Mouse (Mus musculus): Measurements from ENCODE around the gene Nkx6-2. TPM values are rescaled to one million over a fixed set of nuclear protein-coding genes. Genes with fewer than 3 reads are reported as not detected.

The Nkx6-2 gene
- polyA plus RNA-seq, 1 experiment from 2014 or later, result 0.15 TPM

DNA sequence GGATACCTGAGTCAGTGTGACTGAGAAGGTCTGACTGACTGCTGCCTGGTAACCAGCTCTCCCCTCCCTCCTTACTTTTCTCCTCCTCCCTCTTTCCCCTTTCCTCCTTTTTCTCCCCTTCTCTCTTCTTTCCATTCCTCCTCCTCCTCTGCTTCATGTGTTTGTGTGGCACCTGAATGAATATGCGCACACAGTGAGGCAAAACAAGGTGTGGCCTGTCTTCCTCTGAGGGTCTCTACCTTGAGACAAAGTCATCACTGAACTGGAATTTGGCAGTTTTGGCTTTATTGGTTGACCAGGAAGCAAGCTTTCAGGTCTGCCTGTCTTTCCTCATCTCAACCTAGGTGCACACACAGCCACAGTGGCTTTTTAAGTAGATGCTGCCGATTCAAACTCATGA is 45.8 kb downstream of the Nkx6-2 start:
- Histone ChIP-seq H3K4me2 (ENCODE audit: low read depth, low read length) (no peak overlapping the region), H3K27ac (ENCODE audit: low read length) (no peak overlapping the region), H3K36me3 (ENCODE audit: control insufficient read depth, insufficient read depth, low read length) (peaks cover 3% of the 10 kb centered on the region; the same call in 1 of the 2 replicates), H3K4me1 (replicated peaks; ENCODE audit: control insufficient read depth, insufficient read depth, low read length) (no peaks in the 10 kb centered on the region), H3K9ac (ENCODE audit: low read length) (no peak overlapping the region), H3K27me3 (ENCODE audit: control insufficient read depth, insufficient read depth, low read depth, low read length) (no peaks in the 10 kb centered on the region), H3K4me3 (ENCODE audit: low read length) (no peak overlapping the region), H3K9me3 (ENCODE audit: control insufficient read depth, low read length) (no peaks in the 10 kb centered on the region)
- 94% methylated on average over 2 of the region's 2 CpGs for WGBS
- no peak for ATAC-seq (ENCODE audit: low read depth)

DNA sequence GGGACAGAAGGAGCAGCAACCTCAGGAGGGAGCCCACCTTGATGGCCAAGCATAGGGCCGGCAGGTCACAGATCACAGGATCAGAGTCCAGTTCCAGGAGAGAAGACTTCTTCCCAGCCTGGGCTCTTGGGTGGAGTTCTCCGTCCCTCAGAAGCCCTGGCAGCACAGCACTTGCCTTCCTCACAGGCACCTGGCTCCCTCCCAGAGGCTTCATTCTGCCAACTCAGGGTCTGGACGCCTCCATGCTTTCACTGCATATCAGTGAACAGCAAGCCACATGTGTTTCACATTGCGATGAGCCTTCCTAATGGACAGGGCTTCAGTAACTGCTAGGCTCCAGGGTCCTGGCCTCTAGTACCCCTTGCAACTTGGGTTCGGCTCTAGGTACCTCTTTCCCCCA is 46.3 kb downstream of the Nkx6-2 start:
- no peaks in the 10 kb centered on the region for H3K4me1 ChIP-seq (replicated peaks; ENCODE audit: control insufficient read depth, insufficient read depth, low read length)
- no peak overlapping the region for H3K9ac ChIP-seq (ENCODE audit: low read length)
- H3K27me3 ChIP-seq (ENCODE audit: control insufficient read depth, insufficient read depth, low read depth, low read length), result no peaks in the 10 kb centered on the region
- H3K4me2 ChIP-seq (ENCODE audit: low read depth, low read length), result no peak overlapping the region
- H3K36me3 ChIP-seq (ENCODE audit: control insufficient read depth, insufficient read depth, low read length), result peaks cover 2% of the 10 kb centered on the region; the same call in 1 of the 2 replicates
- ATAC-seq (ENCODE audit: low read depth), result no peak
- no peak overlapping the region for H3K4me3 ChIP-seq (ENCODE audit: low read length)
- 73% methylated on average over 5 of the region's 5 CpGs for WGBS
- H3K9me3 ChIP-seq (ENCODE audit: control insufficient read depth, low read length), result no peaks in the 10 kb centered on the region
- H3K27ac ChIP-seq (ENCODE audit: low read length), result no peak overlapping the region

DNA sequence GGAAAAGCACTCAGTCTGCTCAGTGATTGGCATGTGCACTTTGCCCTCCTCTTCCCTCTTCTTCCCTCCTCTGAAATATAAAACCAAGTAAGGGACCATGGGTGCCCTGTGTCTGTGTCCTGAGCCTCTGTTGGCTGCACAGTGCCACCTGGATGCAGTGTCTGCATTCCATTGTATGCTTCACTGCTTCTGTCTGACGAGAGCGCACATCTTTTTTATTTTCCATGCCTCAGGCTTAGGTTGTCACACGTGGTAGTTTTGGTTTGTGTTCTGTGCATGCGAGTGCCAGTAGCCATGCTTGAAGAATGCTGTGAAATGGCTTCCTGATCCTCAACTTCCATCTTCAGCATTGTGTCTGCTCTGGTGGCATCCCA is 51.2 kb downstream of the Nkx6-2 start:
- H3K36me3 ChIP-seq (ENCODE audit: control insufficient read depth, insufficient read depth, low read length), result peaks cover 7% of the 10 kb centered on the region
- no peak overlapping the region for H3K9ac ChIP-seq (ENCODE audit: low read length)
- H3K4me3 ChIP-seq (ENCODE audit: low read length), result no peak overlapping the region
- H3K27me3 ChIP-seq (ENCODE audit: control insufficient read depth, insufficient read depth, low read depth, low read length), result no peaks in the 10 kb centered on the region
- 82% methylated on average over 4 of the region's 4 CpGs for WGBS
- no peak for ATAC-seq (ENCODE audit: low read depth)
- H3K9me3 ChIP-seq (ENCODE audit: control insufficient read depth, low read length), result no peaks in the 10 kb centered on the region
- H3K27ac ChIP-seq (ENCODE audit: low read length), result no peak overlapping the region
- H3K4me2 ChIP-seq (ENCODE audit: low read depth, low read length), result no peak overlapping the region
- no peaks in the 10 kb centered on the region for H3K4me1 ChIP-seq (replicated peaks; ENCODE audit: control insufficient read depth, insufficient read depth, low read length)

DNA sequence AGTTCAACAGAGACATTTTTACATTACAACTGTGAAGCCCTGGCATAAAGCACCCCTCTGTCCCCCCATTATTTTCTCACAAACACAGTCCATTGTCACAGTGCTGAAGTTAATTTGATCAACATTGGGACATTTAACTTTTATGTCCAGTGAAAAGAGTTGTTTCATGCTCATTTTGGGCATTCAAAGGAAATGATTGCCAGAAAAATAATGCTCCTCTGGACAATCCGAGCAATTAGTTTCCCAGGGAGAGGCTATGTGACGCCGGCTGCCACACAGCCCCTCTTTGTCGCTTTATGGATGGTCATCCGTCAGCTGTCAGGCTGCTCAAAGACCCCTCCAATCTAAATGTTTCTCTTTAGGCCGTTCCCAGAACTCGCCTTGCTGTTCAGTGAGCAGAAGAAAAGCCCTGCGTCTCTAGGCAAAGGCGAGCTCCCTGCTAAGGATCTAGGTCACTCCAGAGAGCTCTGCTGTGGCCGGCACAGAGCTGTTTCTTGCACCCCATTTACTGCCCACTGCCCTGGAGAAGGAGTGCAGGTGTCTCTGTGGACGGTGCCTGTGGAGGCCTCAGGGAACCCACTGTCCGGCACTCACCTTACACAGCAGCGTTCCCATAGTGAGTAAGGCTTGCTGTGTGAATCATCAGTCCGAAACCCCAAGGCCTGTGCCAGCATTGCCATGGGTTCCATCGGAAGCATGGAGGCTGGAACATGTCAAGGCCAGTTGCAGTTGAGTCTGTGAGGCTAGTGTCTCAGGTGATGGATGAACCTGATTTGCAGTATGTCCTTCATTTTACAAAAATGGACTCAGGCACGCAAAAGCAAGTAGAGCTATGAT is 51.8 kb downstream of the Nkx6-2 start:
- H3K27ac ChIP-seq (ENCODE audit: low read length), result no peak overlapping the region
- H3K9me3 ChIP-seq (ENCODE audit: control insufficient read depth, low read length), result no peaks in the 10 kb centered on the region
- no peak overlapping the region for H3K9ac ChIP-seq (ENCODE audit: low read length)
- WGBS, result 65% methylated on average over 16 of the region's 16 CpGs
- no peak overlapping the region for H3K4me2 ChIP-seq (ENCODE audit: low read depth, low read length)
- no peaks in the 10 kb centered on the region for H3K27me3 ChIP-seq (ENCODE audit: control insufficient read depth, insufficient read depth, low read depth, low read length)
- no peak overlapping the region for H3K4me3 ChIP-seq (ENCODE audit: low read length)
- no peaks in the 10 kb centered on the region for H3K4me1 ChIP-seq (replicated peaks; ENCODE audit: control insufficient read depth, insufficient read depth, low read length)
- peaks cover 13% of the 10 kb centered on the region for H3K36me3 ChIP-seq (ENCODE audit: control insufficient read depth, insufficient read depth, low read length)
- no peak for ATAC-seq (ENCODE audit: low read depth)

Other genes with a start within 250 kb of the Nkx6-2 start
- gene Inpp5a, start 193.7 kb downstream of the Nkx6-2 start, polyA plus RNA-seq (2015; fragmentation: Nextera tagmentation; extraction: Ambion mirVana), result 26.8 and 28.8 TPM in 2 replicates
- 2.7 and 3.3 TPM in 2 replicates for gene Cfap46, start 101.0 kb upstream of the Nkx6-2 start, polyA plus RNA-seq (2015; fragmentation: Nextera tagmentation; extraction: Ambion mirVana)

All from lung, embryonic 16.5 days (tissue).